Mouse (Mus musculus): ENCODE results near the gene Rptor.

The Rptor gene

GRCm38 (mm10) chr11:119839411-119840342 is 237.0 kb downstream of the Rptor start:
- intact Hi-C loops (cut with DNase I), result no loop called here

- intact Hi-C loops (cut with DNase I), result no loop called here
Observed at GRCm38 (mm10) chr11:119846608-119847007, 243.9 kb downstream of the Rptor start.

GRCm38 (mm10) chr11:119847076-119847475 is 244.4 kb downstream of the Rptor start:
- intact Hi-C loops (cut with DNase I), result no loop called here

- intact Hi-C loops (cut with DNase I), result no loop called here
Observed at GRCm38 (mm10) chr11:119847569-119847968, 244.9 kb downstream of the Rptor start.

- intact Hi-C loops (cut with DNase I), result no loop called here
Observed at GRCm38 (mm10) chr11:119848189-119848588, 245.5 kb downstream of the Rptor start.

GRCm38 (mm10) chr11:119855999-119856398 is 253.3 kb downstream of the Rptor start:
- intact Hi-C loops (cut with DNase I), result no loop called here

- intact Hi-C loops (cut with DNase I), result no loop called here
Observed at GRCm38 (mm10) chr11:119862523-119863299, 260.0 kb downstream of the Rptor start.

GRCm38 (mm10) chr11:119863421-119863821 is 260.7 kb downstream of the Rptor start:
- intact Hi-C loops (cut with DNase I), result no loop called here

GRCm38 (mm10) chr11:119866837-119867236 is 264.1 kb downstream of the Rptor start:
- intact Hi-C loops (cut with DNase I), result no loop called here

- intact Hi-C loops (cut with DNase I), result no loop called here
Observed at GRCm38 (mm10) chr11:119868138-119868537, 265.4 kb downstream of the Rptor start.

- intact Hi-C loops (cut with DNase I), result no loop called here
Observed at GRCm38 (mm10) chr11:119868556-119868955, 265.9 kb downstream of the Rptor start.

- intact Hi-C loops (cut with DNase I), result no loop called here
Observed at GRCm38 (mm10) chr11:119871141-119871540, 268.4 kb downstream of the Rptor start.

GRCm38 (mm10) chr11:119873643-119874042 is 270.9 kb downstream of the Rptor start:
- intact Hi-C loops (cut with DNase I), result no loop called here

GRCm38 (mm10) chr11:119874841-119875240 is 272.1 kb downstream of the Rptor start:
- intact Hi-C loops (cut with DNase I), result no loop called here

- intact Hi-C loops (cut with DNase I), result no loop called here
Observed at GRCm38 (mm10) chr11:119875685-119876084, 273.0 kb downstream of the Rptor start.

- intact Hi-C loops (cut with DNase I), result no loop called here
Observed at GRCm38 (mm10) chr11:119877124-119877523, 274.4 kb downstream of the Rptor start.

GRCm38 (mm10) chr11:119879573-119879972 is 276.9 kb downstream of the Rptor start:
- intact Hi-C loops (cut with DNase I), result no loop called here

- intact Hi-C loops (cut with DNase I), result no loop called here
Observed at GRCm38 (mm10) chr11:119883646-119884045, 280.9 kb downstream of the Rptor start.

- intact Hi-C loops (cut with DNase I), result loop anchor here (2.0 kb wide), 1 partner anchor 37 kb away; no protein-coding TSS in a partner anchor
Observed at GRCm38 (mm10) chr11:119889966-119890365, 287.3 kb downstream of the Rptor start.

GRCm38 (mm10) chr11:119891601-119892215 is 289.0 kb downstream of the Rptor start:
- intact Hi-C loops (cut with DNase I), result loop anchor here (2.0 kb wide), 1 partner anchor 35 kb away; no protein-coding TSS in a partner anchor

- intact Hi-C loops (cut with DNase I), result no loop called here
Observed at GRCm38 (mm10) chr11:119893667-119894236, 291.0 kb downstream of the Rptor start.

All from adrenal gland (tissue).